Mouse (Mus musculus): ENCODE measurements around the gene Ap1g1.

Gene Ap1g1

GRCm38 (mm10) chr8:109780548-109780947, 2.2 kb downstream of the Ap1g1 start:
- no peak for DNase-seq (ENCODE audit: low spot score)

GRCm38 (mm10) chr8:109790938-109791337, 12.6 kb downstream of the Ap1g1 start:
- DNase-seq (ENCODE audit: low spot score): no peak

GRCm38 (mm10) chr8:109795166-109795565, 16.8 kb downstream of the Ap1g1 start:
- no peak for DNase-seq (ENCODE audit: low spot score)

- no peak for DNase-seq (ENCODE audit: low spot score)
These were observed 20.4 kb downstream of the Ap1g1 start for GRCm38 (mm10) chr8:109798721-109799120.

- no peak for DNase-seq (ENCODE audit: low spot score)
These were observed 20.9 kb downstream of the Ap1g1 start for GRCm38 (mm10) chr8:109799245-109799644.

GRCm38 (mm10) chr8:109800325-109800724, 22.0 kb downstream of the Ap1g1 start:
- DNase-seq (ENCODE audit: low spot score): no peak

GRCm38 (mm10) chr8:109803211-109803610, 24.9 kb downstream of the Ap1g1 start:
- no peak for DNase-seq (ENCODE audit: low spot score)

GRCm38 (mm10) chr8:109803801-109804200, 25.4 kb downstream of the Ap1g1 start:
- DNase-seq (ENCODE audit: low spot score): no peak

- no peak for DNase-seq (ENCODE audit: low spot score)
These were observed 28.2 kb downstream of the Ap1g1 start for GRCm38 (mm10) chr8:109806522-109806921.

- DNase-seq (ENCODE audit: low spot score): no peak
These were observed 29.2 kb downstream of the Ap1g1 start for GRCm38 (mm10) chr8:109807401-109808119.

- no peak for DNase-seq (ENCODE audit: low spot score)
These were observed 29.7 kb downstream of the Ap1g1 start for GRCm38 (mm10) chr8:109808120-109808447.

- DNase-seq (ENCODE audit: low spot score): no peak
These were observed 32.1 kb downstream of the Ap1g1 start for GRCm38 (mm10) chr8:109810434-109810833.

- DNase-seq (ENCODE audit: low spot score): no peak
These were observed 36.9 kb downstream of the Ap1g1 start for GRCm38 (mm10) chr8:109815268-109815667.

- DNase-seq (ENCODE audit: low spot score): no peak
These were observed 39.6 kb downstream of the Ap1g1 start for GRCm38 (mm10) chr8:109817933-109818332.

GRCm38 (mm10) chr8:109823561-109823960, 45.2 kb downstream of the Ap1g1 start:
- no peak for DNase-seq (ENCODE audit: low spot score)

GRCm38 (mm10) chr8:109839822-109840221, 61.5 kb downstream of the Ap1g1 start:
- DNase-seq (ENCODE audit: low spot score): no peak

- no peak for DNase-seq (ENCODE audit: low spot score)
These were observed 64.1 kb downstream of the Ap1g1 start for GRCm38 (mm10) chr8:109842468-109842867.

- no peak for DNase-seq (ENCODE audit: low spot score)
These were observed 69.5 kb downstream of the Ap1g1 start for GRCm38 (mm10) chr8:109847866-109848265.

- DNase-seq (ENCODE audit: low spot score): no peak
These were observed 70.6 kb downstream of the Ap1g1 start for GRCm38 (mm10) chr8:109848981-109849380.

GRCm38 (mm10) chr8:109853423-109853822, 75.1 kb downstream of the Ap1g1 start:
- DNase-seq (ENCODE audit: low spot score): peak; percentile 51

GRCm38 (mm10) chr8:109854522-109854921, 76.2 kb downstream of the Ap1g1 start:
- DNase-seq (ENCODE audit: low spot score): no peak

- no peak for DNase-seq (ENCODE audit: low spot score)
These were observed 77.1 kb downstream of the Ap1g1 start for GRCm38 (mm10) chr8:109855451-109855850.

- no peak for DNase-seq (ENCODE audit: low spot score)
These were observed 85.0 kb downstream of the Ap1g1 start for GRCm38 (mm10) chr8:109863398-109863797.

- DNase-seq (ENCODE audit: low spot score): no peak
These were observed 86.4 kb downstream of the Ap1g1 start for GRCm38 (mm10) chr8:109864798-109865197.

Data from urinary bladder, postnatal 25 days (tissue).